Mouse (Mus musculus) kidney, adult 2 months (tissue): ENCODE results near the gene Ski.

Source experiments
- CTCF ChIP-seq: fragments of 200-500 bp; conservative IDR thresholded peaks from 2 replicates; pipeline ENCODE4 v1.5.1; 2011; ENCODE audit warnings: low read depth, mild to moderate bottlenecking, control low read depth, low read length, moderate library complexity, mixed read lengths; ENCODE audit not compliant: insufficient read depth, insufficient read length
- POLR2A ChIP-seq: fragments of 200-500 bp; IDR thresholded peaks from one replicate; pipeline ENCODE4 v1.6.1; 2011; ENCODE audit warnings: low read depth, low read length, control low read depth

- TF ChIP-seq POLR2A = no peak
- no peak for TF ChIP-seq CTCF
Observed at GRCm38 (mm10) chr4:155139281-155140045, 82.9 kb downstream of the Ski start.
